Mouse (Mus musculus) heart, adult 18-20 months (tissue): ENCODE measurements around the gene Lcp2. TPM values are rescaled to one million over a fixed set of nuclear protein-coding genes. Genes with fewer than 3 reads are reported as not detected.
A peak's percentile ranks its signal among the peaks of the same experiment; 100 is the strongest.

Source experiments
- DNase-seq, 2 experiments: peaks; one replicate each; pipeline ENCODE4 v3.0.0; 2021 to 2022; ENCODE audit warnings: mixed read lengths in 1 of 2
- long read RNA-seq, 2 experiments: library from polyadenylated mRNA; stranded (forward); transcript quantifications; one replicate each; pipeline ENCODE4 v2.0.0; 2021
- total RNA-seq, 2 experiments: library from RNA; stranded (reverse); gene quantifications; 2 replicates each; pipeline ENCODE4 v1.2.3; 2021

Lcp2 gene
- 1 to 10 TPM; 2.4 to 2.6 TPM for total RNA-seq
- long read RNA-seq, experiment 1, result 0 reads
- long read RNA-seq, experiment 2, result 0 reads

GRCm38 (mm10) chr11:34046767-34047541 is at the start of gene Lcp2:
Lcp2 (plus strand) TSS chr11:34046920.
- DNase-seq, result peak in 1 of 2 experiments; percentile 40

DNA sequence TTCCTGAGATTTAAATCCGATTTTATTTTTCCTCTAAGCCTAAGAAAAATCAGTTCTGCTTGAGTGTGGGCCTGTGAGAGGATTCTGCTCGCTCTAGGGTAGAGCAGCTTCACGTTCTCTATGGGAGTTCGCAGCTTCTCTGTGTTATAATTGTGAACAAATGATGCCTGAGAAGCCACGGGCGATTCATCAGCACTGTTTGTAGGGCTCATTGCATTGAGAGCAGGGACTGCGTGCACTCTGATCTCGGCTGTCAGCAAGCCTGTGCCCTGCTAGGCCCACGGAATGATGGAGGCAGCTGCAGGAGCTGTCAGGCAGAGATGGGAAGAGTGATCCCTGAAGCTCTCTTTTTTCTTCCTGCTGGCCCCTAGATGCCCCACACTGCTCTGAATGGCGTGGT is 48.5 kb upstream of the Lcp2 start:
- no peak for DNase-seq

- no peak for DNase-seq
Observed at GRCm38 (mm10) chr11:34000416-34000815, 46.3 kb upstream of the Lcp2 start.

- peak; percentile 46 to 81 for DNase-seq
Observed at GRCm38 (mm10) chr11:34001938-34002592, 44.7 kb upstream of the Lcp2 start.

DNA sequence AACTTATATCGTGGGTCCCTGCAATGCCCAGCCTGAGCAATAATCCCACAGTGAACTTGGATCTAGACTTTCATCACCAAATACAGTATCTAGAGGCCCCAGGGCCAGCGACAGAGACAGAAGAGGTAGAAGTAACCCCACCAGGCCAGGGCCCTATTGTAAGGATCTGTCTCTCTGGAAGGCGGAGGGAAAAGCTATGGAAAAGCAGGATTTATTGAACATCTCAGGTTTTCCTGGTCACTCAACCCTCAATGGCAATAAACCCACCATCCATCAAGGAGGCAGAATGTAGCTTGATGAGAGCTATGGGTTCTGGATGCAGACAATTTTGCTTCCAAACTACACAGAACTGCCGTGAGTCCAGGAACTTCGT is 44.1 kb upstream of the Lcp2 start:
- DNase-seq, result no peak

DNA sequence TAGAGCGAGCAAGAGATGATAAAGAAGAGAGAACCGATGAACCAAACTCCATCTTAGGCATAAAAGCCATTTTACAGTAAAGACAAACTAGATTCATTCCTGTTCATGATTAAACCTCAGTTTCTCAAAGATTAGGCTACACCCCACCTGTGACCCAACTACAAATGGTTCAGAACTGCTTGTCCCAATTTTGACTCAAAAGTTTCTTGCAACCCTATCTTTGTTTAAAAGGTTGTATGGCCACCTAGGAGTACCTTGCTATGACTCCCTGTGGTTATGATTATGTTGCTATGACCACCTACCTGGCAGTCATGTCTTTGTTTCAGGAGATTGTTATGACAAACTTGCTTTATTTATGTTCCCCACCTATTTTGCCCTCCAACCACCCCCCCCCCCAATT is 39.1 kb upstream of the Lcp2 start:
- no peak for DNase-seq

DNA sequence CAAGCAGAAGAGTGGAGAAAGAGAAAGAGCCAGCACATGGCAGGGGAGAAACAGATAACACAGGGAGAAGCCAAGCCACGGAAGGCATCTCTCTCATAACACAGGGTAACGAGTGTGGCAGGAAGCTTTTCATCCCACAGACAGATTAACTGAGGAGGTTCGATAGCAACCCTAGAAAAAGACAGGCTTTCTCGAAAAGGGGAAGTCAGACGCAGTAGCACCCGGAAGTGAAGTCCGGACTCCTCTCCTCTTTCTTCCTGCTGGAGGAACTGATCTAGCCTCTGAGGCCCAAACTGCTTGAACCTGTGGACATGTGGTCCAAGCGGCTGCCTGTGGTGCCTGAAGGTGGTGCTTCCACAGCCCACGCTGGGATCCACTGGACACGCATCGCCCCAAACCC is 38.5 kb upstream of the Lcp2 start:
- peak; percentile 15 to 46 for DNase-seq

DNA sequence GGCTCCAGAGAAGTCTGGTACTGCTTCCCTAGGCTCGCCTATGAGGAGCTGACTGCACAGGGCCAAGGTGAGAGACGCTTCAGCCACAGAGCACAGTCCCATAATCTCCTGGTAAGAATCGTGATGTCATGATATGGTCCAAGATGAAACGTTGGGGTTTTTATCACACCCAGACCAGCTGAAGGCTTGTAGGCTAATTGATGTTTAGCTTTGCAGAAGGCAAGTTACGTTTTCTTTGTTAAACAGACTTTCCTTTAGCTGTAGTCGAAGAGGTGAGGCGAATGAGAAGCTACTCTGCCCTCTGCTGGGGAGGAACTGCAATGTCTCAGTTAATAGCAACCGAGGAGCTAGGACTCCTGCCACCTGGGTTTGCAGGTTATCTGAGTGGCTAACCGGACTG is 38.0 kb upstream of the Lcp2 start:
- DNase-seq, result peak; percentile 49 to 60

DNA sequence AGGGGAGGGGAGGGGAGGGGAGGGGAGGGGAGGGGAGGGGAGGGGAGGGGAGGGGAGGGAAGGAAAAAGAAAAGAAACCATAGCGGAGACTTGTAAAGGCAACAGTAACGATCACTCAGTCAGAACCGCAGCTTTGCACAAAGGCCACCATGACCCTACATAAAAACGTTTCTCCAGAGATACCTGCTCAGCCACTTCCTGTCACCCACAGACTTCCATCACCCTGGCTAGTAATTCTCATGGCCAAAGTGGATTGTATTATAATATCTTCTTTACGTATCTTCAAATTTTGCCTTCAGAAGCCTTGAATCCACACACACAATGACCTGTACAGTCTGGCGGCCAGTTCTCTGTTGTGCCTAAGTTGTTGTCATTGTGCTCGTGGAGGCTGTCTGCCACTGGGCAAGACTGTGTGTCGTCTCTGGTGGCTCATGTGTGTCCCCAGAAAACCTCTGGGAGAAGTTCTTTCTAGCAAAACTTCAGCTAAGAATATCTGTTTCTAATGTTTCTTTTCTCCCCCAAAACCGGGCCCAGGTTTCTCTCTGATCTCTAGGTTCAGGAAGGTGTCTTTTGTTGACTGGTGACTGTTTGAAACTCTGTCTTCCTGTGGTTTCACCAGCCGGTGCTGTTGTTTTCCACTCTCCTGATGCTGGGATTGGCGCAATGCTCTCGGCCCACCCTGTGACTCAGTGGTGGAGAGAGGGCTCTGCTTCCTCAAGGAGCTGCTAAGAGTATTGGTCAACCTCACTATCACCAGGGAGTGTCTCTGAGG is 37.2 kb upstream of the Lcp2 start:
- no peak for DNase-seq

- DNase-seq, result peak; percentile 18 to 26
Observed at GRCm38 (mm10) chr11:34010133-34010858, 36.4 kb upstream of the Lcp2 start.

DNA sequence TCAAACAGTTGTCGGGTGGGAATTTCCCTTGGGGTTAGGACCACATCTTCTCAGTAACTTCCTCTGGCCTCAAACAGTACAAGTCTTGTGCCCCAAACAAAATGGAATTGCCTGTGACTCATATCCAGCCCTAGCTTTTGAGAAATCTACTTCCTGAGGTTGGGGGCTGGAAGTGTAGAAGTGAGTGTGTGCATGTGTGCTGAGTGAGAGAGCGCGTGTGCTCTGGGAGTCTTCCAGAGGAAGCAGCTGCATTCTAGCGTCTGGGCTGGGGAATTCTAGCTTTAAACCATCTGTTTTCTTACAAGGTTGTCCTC is 35.9 kb upstream of the Lcp2 start:
- peak; percentile 48 to 82 for DNase-seq

- peak in 1 of 2 experiments; percentile 12 for DNase-seq
Observed at GRCm38 (mm10) chr11:34012007-34012652, 34.6 kb upstream of the Lcp2 start.

- DNase-seq, result no peak
Observed at GRCm38 (mm10) chr11:34025091-34025490, 21.6 kb upstream of the Lcp2 start.

DNA sequence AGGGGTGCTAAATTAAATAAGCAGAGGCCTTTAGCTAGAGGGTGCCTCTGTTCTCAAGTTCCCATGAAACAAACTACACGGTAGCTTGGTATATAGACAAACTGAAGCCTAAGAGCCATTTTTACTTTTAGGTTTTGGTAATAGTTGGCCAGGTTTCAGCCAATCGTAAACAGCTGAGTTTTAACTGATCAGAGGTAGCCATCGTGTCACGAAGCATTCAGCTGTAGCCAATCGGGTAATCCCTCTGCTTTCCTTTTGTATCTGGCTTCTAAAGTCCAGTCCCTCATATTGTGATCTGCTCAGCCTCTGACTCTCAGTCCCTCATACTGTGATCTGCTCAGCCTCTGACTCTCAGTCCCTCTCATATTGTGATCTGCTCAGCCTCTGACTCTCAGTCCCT is 17.1 kb upstream of the Lcp2 start:
- no peak for DNase-seq

DNA sequence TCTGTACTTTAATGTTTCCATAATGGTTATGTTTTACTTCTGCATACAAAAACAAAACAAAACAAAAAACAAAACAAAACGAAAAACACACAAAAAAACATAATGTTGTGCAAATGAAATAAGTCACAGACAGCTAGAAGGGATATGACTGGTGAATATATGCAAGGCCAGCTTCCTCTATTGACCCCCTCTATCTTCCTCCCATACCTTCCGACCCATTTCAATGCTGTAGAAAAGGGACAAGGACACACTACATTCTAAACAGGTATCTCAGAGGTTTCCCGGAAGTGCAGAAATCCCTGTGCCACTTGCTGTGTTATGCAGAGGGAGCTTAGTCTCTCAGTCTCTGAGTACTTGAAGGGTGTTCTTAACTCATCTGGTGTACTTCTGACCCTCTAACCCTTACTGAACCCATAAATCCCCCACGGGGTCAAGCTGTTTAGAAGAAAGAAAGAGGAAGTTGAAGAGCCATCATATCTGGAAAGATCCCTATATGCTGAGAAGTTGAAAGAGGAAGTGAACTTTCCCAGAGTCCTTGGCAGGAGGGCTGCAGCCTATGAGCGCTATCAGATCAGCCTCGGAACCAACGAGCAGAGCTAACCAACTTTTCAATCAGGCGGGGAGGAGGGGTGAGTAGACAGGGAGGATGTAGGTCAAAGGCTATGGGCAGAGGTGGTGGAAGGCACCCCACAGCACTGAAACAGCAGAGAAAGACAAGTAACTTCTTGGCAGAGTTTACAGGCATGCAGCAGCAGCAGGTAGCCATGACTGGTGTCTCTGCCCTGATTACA is 15.5 kb upstream of the Lcp2 start:
- peak in 1 of 2 experiments; percentile 75 for DNase-seq

- DNase-seq, result peak in 1 of 2 experiments; percentile 58
Observed at GRCm38 (mm10) chr11:34034008-34034505, 12.7 kb upstream of the Lcp2 start.

DNA sequence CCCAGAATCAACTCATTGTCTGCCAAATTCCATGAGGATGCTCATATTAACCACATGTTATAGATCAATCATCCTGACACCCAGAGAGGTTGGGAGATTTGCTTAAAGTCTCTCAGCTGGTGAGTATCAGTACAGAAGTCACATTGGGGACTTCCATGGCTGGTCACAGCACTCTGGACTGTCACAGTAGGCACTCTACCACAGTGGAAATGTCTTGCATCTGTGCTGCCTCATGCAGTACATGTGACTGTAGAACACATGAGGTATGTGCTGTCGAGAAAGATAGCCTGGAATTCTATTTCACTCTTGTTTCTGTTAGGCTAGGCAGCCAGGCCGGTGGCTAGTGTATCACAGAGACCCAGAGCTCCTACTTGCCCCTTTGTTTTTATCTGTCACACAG is 11.9 kb upstream of the Lcp2 start:
- DNase-seq, result no peak

DNA sequence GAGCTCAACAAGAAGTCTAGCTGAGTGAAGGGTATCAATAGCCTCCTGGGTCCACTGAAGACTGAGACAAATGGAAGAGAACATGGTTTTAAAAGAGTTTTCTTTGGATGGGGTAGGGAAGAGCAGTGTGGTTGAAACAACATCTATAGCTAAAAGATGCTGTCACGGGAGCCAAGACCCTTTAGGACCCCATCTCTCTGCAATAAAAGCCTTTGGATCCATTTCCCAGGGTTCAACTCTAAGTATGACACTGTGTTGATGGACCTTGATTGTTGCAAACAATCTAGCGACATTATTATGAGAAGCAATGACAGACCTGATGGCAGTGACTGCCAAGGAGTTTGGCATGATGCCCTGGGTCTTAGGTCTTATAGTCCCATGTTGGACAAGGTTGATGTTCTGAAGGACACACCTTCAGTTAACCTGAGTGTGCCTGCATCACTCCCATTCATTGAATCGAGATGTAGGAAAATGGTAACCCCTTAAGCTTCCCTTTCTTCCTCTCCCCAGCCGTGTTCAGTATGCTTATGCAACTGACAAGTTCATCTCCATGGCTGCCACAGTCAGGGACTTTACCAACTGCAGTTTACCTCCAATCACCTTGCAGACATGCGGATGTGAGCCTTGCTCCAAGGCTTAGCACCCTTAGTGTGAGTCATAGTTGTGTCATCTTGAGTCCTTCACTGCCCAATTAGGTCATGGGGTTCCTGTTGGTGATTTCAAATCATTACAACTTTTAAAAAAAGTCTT is 10.6 kb upstream of the Lcp2 start:
- no peak for DNase-seq

GRCm38 (mm10) chr11:34040061-34040460 is 6.7 kb upstream of the Lcp2 start:
- no peak for DNase-seq

DNA sequence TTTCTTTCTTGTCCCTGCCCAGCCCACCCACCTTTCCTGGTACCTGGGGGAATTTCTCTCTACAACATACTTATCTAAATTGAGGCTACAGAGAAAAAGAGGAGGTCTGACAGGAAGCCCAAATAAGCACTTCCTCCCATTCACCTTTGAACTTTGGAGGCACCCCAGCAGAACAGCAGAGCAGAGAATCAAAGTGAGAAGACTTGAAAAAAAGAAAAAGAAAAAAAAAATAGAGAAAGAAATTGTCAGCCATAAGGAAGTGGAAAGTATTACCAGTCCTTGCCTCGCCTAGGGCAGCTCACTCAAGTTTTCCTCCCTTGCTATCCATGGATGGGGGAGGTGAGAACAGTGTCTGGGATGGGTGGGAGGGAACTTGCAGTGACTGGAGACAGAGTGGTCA is 3.9 kb upstream of the Lcp2 start:
- DNase-seq, result no peak
